Mouse (Mus musculus): Measurements from ENCODE around the gene Rpgrip1l.

- TF ChIP-seq CTCF (IDR thresholded peaks at IDR 0.05; ENCODE audit: insufficient read depth, low read depth, low read length) = no peak
- TF ChIP-seq POLR2A (IDR thresholded peaks at IDR 0.05; ENCODE audit: insufficient read depth, low read depth, low read length) = no peak
Measured at GRCm38 (mm10) chr8:91264564-91264963, 48.5 kb downstream of the Rpgrip1l start.
